Mouse (Mus musculus): ENCODE measurements around the gene Fam78a.
"Not testable (repeated sequence)": the region's sequence is repeated elsewhere in the genome, so short reads cannot be mapped to it uniquely, and the experiment has no call there.

Gene Fam78a

GRCm38 (mm10) chr2:32040646-32041045, 44.0 kb downstream of the Fam78a start:
- DNase-seq (ENCODE audit: low spot score), result not testable (repeated sequence)

GRCm38 (mm10) chr2:32038661-32039081, 46.0 kb downstream of the Fam78a start:
- no peak for DNase-seq (ENCODE audit: low spot score)

GRCm38 (mm10) chr2:32037279-32037858, 47.3 kb downstream of the Fam78a start:
- no peak for DNase-seq (ENCODE audit: low spot score)

GRCm38 (mm10) chr2:32034206-32034605, 50.5 kb downstream of the Fam78a start:
- no peak for DNase-seq (ENCODE audit: low spot score)

GRCm38 (mm10) chr2:32033436-32033835, 51.2 kb downstream of the Fam78a start:
- DNase-seq (ENCODE audit: low spot score), result no peak

GRCm38 (mm10) chr2:32029636-32030035, 55.0 kb downstream of the Fam78a start:
- DNase-seq (ENCODE audit: low spot score), result no peak

GRCm38 (mm10) chr2:32024372-32024771, 60.3 kb downstream of the Fam78a start:
- no peak for DNase-seq (ENCODE audit: low spot score)

- DNase-seq (ENCODE audit: low spot score), result no peak
These were observed 64.4 kb downstream of the Fam78a start for GRCm38 (mm10) chr2:32020229-32020628.

- no peak for DNase-seq (ENCODE audit: low spot score)
These were observed 65.0 kb downstream of the Fam78a start for GRCm38 (mm10) chr2:32019704-32020103.

GRCm38 (mm10) chr2:32008716-32009115, 75.9 kb downstream of the Fam78a start:
- DNase-seq (ENCODE audit: low spot score), result no peak

GRCm38 (mm10) chr2:32008311-32008710, 76.3 kb downstream of the Fam78a start:
- no peak for DNase-seq (ENCODE audit: low spot score)

Data from urinary bladder, postnatal 10 days (tissue).